Mouse (Mus musculus): ENCODE measurements at regions not wholly inside any gene's neighbourhood (a gene's known extent, or its start where the extent isn't known, plus 50 kb on each side); places are given as distances from the start of the nearest gene placed in this dataset.
A peak's percentile ranks its signal among the peaks of the same experiment; 100 is the strongest.

GRCm38 (mm10) chr17:91913556-91913955, 820.7 kb upstream of the Nrxn1 start:
- DNase-seq, result peak; percentile 10 to 25

DNA sequence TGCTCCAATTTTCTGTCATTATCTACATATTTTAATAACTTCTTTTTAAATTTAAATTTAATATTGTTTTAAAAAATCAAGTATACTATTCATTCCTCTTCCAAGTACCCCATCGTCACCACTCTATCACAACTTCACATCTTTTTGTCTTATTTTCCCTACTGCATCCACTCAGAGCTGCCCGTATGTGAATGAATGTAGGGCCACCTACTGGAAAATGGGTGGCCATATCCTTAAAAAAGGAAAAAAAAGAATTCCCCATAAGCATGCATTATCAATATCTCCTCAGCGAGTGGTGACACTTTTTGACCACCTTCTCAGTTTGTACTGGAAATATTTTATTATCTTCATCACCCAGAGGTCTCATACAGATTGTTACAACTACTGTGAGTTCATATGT, 810.2 kb upstream of the Nrxn1 start:
- DNase-seq, result no peak

DNA sequence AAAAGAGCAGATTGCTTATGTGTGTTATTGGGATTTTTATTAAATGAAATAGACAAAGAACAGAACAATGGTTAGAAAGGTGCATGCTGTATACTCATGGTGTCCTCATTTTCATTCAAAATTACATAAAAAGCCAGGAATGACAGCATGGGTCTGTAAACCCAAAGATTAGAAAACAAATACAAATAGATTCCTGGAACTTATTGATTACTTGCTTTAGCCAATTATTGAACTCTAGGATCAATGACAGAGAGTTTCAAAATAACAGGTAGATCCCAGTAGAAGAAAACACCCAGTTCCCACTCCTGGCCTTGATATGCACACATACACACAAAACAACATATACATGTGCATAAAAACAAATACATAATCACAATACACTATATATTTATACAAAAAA, 782.4 kb upstream of the Nrxn1 start:
- DNase-seq, result no peak

DNA sequence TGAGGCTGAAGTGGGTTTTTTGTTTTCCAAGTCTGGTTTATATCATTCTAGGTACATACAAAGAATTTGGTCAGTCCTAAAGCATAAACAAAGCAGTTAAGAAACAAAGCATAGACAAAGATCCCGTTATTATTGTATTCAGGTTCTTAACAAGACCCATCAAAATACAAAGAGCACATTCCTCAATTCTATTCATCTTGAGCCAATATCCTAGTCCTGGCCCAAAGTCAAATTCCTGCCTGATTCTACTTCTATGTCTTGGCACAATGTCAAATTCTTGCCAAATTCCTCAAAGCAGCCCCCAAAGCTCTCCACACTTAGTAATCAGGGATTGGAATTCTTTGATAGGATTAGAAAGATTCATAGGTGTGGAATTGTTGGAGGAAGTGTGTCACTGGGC, 769.3 kb upstream of the Nrxn1 start:
- DNase-seq, result no peak
